Mouse (Mus musculus): ENCODE measurements around the gene Syt12.

DNA sequence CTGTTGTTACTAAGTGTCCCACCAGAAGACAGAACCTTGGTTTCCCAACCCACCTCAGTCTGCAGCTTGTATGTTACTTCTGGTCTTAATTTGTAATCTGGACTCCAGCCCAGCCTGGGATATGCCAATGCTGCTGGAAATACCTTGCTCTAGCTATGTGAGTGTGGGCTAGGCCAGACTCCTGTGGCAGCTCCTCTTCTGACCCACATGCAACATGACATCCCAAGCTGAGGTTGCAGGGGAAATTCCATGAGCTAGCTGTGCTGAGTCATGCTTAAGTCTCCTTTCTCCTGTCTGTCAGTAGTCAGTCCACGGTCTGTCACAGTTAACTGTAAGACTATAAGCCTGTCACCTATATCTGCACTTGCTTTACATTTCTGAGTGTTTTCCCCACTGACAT, 40.2 kb upstream of the Syt12 start:
- TF ChIP-seq CTCF (IDR thresholded peaks at IDR 0.05; ENCODE audit: extremely low read depth, insufficient read depth, insufficient read length, insufficient replicate concordance) (no peak), POLR2A (IDR thresholded peaks at IDR 0.05; ENCODE audit: low read depth, low read length) (no peak)

Data from spleen, adult 2 months (tissue).